Mouse (Mus musculus) liver, adult 2 months (tissue): ENCODE measurements at regions not wholly inside any gene's neighbourhood (a gene's known extent, or its start where the extent isn't known, plus 50 kb on each side); places are given as distances from the start of the nearest gene placed in this dataset.
"Not testable (repeated sequence)": the region's sequence is repeated elsewhere in the genome, so short reads cannot be mapped to it uniquely, and the experiment has no call there.

Experiments
- CTCF ChIP-seq: fragments of 200-500 bp; IDR thresholded peaks from 2 replicates; pipeline ENCODE4 v1.5.1; 2011; ENCODE audit warnings: low read depth, low read length, control low read depth
- POLR2A ChIP-seq: fragments of 200-500 bp; IDR thresholded peaks from 2 replicates; pipeline ENCODE4 v1.6.1; 2011; ENCODE audit warnings: low read length, control low read depth; ENCODE audit not compliant: insufficient read depth; ENCODE audit errors: extremely low read depth

DNA sequence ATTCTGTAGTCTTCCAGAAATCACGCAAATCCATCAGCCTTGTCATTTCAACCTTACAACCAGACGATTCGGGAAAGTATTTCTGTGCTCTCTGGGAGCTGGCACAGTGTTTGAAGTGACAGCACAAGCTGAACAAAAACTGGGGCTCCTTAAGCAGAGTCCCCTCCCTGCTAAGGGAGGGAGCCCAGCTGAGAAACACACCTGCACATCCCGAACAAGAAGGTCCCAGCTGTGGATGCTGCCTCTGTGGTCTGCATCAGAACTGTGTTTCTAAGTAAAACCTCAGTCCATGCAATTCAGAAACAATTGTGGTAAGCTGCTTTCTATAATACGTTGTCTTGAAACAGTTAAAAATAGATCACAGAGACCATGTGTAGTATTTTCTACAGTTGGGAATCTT, 693.8 kb downstream of the Dad1 start:
- TF ChIP-seq POLR2A, CTCF: not testable (repeated sequence)
